Mouse (Mus musculus) right cerebral cortex, postnatal 36 days (tissue): ENCODE measurements around the gene Dmrt1.

ENCODE experiments used
- DNase-seq, 2 experiments: peaks; one replicate each; pipeline ENCODE4 v3.0.0; 2022; ENCODE audit warnings: low spot score in 2 of 2, mixed read lengths in 1 of 2

Dmrt1 gene

DNA sequence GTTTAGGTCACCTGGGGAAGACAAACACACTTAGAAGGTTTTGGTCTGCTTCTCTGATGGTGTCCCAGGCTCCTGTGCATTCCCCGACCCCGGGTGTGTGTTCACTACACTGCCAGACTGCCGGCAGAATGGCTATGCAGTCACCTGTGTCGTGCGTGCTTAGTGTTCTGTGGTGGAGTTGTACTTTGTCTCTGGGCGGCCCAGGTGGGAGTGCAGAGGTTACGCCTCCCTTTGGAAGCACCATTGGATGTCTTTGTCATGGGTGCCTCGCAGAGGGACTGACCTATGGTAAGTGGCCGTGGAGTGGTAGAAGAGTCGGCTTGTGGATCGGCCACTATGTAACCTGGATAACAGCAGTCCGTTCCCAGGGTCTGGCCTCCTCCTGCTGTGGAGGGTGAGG, 59.0 kb downstream of the Dmrt1 start:
- DNase-seq = no peak

DNA sequence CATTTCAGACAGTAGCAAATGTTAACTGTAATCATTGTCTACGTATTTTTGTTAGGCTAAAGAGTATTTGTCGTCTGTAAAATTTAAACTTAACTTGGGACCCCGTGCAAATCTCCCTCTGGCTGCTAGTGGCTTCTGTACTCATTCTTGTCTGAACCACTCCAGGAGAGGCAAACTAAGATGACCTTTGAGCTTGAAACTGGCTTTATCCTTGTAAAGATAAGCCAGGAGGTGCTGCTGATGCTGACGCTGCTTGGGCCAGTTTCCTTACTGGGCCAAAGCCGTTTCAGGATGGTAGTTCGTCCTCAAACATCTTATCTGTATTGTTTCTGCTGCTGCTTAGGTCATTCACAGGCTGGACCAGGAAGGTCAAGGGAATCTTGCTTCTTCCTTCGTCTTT, 64.4 kb downstream of the Dmrt1 start:
- no peak for DNase-seq

DNA sequence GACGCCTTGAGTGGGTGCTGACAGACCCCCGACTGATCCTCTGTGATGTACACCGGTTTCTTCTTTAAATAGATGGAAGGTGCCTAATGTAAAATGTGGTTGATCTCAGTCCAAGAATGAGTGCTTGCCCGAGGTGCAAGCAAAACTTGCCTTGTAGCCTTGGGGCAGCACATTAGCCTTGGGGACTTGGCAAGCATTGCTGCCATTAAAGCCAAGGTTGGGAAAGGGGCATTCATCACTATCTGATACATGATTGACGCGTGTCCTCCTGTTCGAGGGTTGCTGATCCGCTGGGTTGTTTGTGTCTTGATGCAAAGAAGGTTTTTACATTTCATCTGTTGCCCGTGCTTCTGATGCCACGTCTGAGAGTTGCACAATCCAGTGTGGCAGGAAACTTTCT, 69.0 kb downstream of the Dmrt1 start:
- no peak for DNase-seq

DNA sequence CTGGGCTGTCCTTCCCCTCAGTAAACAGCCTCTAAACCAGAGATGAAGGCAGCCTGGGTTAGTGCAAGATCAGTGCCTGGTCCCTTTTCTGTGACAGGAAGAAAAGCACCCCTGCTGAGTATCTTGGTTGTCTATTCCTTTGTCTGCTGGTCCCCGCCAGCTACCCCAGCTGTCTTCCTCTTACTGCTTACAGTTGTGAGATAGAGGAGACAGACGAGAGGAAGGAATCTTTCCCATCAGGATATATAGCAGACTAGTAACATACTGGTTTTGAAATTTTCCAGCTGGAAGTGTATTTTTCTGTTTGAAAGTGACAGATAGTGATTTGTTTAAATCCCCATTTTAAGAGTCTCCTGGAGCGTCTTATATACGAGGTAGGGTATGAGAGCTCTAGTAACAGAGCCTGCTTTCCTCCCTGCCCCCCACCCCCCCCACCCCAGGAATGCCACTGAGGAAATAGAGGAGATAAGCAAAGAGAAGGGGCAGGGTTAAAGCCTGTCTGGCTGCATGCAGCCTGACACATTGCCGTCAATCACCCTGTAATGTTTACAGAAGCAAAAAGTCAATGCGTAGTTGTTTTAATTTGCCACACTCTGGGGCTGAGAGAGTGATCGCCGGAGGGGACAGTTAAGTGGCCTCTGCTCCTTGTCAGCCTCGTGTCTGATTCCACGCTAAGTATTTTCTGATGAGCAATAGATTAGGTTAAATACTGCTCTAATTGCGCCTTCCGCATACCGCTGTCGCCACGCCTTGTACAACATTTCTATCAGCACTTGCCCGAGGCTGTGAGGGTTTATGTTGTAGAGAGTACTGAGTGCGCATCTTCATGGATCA, 69.8 kb downstream of the Dmrt1 start:
- DNase-seq = no peak

DNA sequence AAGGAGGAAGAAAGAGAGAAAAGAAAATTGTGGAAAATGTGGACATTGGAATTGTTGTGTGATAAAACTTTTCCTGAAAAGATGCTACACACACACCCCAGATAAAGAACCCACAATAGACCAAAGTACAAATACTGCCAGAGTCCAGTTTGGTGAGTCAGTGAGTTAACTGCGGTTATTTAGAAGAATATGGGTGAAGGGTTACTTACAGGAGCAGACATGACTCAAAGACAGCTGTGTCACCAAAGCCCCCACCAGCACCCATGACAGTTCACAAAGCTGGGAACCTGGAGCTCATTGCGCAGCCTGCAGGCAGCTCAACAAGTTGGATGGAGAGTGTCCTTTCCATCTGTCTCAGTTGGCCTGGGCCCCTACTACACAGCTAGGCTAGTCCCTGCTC, 72.9 kb downstream of the Dmrt1 start:
- DNase-seq = no peak

DNA sequence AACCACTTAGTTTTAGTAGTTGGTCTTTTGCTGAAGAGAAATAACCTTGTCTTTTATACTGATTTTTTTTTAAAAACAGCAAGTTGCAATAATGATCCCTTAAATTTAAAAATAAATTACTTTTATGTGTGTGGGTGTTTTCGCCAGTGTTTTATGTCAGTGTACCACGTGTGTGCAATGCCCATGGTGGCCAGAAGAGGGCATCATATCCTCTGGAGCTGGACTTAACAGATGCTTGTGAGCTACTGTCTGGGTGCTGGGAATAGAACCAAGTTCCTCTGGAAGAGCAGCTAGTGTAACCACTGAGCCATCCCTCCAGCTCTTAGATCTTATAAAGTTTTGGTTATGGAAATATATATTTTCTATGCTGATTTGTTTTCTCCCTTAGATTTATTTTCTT, 74.0 kb downstream of the Dmrt1 start:
- no peak for DNase-seq

DNA sequence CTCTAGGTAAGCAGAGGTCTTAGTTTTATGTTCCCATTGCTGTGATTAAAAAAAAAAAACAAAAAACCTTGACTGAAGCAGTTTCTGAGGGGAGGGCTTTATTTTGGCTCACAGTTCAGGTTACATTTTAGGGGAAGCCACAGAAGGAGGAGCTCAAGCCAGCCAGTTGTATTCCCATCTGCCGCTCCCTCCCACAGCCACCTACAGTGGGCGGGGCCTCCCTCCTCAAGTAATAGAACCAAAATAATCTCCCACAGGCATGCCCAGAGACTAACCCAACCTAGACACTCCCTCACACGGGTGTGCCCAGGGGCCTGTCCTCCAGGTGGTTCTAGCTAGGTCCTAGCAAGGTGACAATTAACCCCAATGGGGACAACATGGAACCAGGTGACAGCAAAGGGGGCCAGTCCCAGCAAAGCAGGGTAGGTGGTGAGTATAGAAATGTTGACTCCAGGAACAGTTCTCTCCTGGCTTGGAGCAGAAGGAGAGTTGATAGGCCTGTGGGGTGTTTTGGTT, 92.4 kb downstream of the Dmrt1 start:
- no peak for DNase-seq

DNA sequence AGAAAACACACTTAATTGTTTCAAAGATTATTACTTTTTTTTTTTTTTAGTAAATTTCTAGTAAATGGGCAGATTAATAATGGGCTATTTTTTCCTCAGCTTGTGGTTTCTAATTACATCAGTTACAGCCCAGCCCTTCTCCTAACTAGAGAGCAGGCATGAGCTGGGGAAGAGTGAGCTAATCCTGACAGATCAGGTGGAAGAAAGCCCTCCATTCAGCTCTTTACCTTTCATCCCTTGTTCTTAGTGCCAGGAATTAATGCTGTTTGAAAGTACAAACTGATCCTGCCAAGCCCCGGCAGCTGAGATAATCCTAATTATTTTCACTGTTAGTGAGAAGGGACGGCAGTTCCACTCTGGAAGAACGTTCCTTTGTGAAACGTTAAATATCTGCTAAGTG, 93.2 kb downstream of the Dmrt1 start:
- no peak for DNase-seq

DNA sequence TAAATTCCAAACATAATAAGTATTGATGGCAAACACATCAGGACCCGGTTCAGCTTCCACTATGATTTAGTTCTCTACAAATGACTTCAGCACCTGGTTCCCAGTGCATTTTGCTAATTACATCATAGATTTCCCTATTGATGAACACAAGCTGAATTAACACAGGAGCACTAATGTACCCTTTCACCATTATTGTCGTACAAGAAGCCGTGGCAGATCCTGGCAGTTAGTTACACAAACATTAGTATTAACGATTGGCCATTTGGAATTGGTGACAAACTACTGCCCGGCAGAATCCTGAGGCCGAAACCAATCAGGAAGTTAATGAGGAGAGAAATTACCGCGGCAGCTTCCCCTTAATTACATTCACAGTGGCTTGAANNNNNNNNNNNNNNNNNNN, 96.5 kb downstream of the Dmrt1 start:
- no peak for DNase-seq

DNA sequence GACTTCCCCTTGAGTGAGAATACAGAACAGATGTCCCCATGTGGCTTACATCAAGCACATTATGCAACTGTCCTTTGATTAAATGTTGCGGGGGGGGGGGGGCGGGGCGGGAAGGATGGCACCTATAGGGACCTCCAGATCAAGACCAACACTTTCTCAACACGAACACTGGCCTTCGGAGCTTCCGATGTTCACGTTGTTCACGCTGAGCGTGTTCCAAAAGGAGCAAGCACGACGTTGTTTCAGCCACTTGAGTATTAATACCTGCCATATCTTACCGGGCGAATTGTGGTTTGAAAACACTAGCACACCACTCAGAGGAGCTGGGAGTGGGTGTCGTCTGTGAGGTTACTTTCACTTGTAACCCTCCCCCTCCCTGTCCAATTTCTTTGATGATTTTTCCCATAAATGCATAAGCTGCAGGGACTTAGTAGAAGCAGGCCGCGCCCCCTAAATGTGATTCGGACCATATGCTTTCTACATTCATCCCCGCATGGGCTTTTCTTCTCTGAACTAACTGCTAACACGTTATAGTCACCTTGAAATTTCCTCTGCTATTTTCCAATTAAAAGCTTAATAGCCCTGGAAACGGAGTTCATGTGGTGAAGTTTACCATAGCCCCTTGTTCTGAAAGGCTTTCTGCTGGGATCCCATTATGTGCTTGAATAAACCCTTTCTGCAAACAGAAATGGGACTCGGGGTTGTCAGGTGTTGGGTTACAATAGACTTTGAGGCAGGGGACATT, 102.2 kb downstream of the Dmrt1 start:
- DNase-seq = no peak

DNA sequence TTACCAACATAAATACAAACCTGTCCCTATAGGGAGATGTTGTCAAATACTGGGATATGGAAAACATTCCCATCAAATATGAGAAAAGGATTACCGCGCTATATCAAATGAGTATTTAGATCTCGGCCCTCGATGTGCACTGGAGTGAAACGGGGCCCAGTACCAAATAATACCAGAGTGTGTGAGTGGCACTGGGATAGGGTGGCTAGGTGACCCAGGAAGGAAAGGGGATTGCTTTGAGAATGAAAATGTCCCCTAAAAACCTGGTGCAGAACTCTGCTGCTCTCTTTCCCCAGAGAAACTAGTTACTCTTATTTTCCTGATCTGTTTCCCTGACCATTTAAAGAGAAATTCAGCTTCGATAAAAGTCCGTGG, 102.8 kb downstream of the Dmrt1 start:
- no peak for DNase-seq

DNA sequence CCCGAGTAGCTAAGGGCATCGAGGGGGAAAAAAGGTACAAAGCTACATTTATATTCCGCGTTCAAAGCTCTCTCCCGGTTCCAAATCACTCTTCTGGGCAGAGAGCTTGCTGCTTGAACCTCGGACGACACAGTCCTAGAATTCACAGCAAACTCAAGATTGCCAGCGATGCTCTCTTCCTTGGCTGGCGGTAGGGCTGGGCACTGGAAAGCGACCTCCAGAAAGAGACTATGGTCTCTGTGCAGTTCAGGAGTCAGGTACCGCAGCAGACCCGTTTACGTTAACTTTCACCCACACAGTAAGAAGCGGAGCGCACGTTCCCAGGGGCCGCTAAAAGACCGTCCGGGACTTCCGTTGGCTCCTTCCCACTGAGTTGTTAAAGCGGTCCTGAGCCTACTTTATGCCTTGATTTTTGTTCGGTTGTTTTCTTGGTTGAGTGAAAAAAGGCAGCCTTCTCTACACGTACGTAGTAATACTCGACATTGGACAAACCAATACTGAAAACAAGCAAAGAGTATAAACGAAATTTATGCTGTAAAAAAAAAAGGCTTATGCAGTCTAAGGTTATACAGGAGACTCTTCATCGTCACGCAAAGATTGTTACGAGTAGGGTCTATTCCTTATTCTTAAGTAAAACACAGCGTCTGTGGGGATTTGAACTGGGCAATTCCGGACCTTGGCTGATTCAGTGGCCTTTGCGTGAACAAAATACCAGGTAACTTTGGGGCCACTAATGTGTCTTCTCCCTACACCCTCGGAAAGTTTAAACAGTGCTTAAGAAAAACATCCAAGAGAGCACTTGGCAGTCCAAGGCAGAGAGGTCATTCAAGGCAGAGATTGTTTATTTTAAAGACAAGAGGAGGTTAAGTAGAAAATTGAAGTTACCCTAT, 103.8 kb downstream of the Dmrt1 start:
- DNase-seq = no peak

DNA sequence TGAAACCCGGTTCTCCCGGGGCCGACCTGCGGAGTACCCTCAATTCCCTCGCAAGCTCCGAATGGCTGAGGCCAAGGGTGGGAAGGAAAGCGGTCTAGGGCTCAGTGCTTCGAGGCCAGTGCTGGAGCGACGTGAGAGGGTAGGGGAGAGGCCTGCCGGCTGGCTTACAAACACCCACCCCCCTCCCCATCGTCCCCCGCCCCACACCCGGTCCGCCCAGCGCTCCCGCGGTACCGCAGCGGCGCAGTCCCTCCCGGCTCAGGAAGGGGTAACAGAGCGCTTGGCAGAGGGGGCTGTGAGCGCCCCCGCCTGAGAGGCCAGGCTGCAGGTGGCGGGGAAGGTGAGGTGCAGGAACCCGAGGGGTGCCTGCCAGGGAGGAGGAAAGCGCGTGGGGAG, 104.6 kb downstream of the Dmrt1 start, which contains the start of gene Dmrt3:
Gene Dmrt3 (plus strand): TSS at position 287 of the 396 bp plus-strand sequence.
- DNase-seq = no peak

DNA sequence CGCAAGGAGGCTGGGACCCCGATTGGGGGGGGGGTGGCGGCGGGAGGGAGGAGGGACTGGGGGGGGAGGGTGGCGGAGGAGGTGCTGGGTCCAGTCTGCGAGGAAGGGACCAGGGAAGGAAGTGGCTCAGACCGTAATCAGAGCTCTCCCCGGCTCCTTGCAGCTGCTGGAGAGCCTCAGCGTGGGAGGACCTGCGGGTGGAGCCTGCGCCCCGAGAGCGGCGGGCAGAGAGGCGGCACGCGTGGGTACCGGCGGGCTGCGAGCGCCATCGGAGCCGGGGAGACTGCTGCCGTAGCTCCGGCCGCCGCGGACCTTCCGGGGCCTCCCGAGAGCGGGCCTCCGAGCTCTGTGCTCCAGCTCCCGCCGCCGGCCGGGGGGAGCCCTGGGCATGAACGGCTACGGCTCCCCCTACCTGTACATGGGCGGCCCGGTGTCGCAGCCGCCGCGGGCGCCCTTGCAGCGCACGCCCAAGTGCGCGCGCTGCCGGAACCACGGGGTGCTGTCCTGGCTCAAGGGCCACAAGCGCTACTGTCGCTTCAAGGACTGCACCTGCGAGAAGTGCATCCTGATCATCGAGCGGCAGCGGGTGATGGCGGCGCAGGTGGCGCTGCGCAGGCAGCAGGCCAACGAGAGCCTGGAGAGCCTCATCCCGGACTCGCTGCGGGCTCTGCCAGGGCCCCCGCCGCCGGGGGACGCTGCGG, 105.1 kb downstream of the Dmrt1 start:
- no peak for DNase-seq

DNA sequence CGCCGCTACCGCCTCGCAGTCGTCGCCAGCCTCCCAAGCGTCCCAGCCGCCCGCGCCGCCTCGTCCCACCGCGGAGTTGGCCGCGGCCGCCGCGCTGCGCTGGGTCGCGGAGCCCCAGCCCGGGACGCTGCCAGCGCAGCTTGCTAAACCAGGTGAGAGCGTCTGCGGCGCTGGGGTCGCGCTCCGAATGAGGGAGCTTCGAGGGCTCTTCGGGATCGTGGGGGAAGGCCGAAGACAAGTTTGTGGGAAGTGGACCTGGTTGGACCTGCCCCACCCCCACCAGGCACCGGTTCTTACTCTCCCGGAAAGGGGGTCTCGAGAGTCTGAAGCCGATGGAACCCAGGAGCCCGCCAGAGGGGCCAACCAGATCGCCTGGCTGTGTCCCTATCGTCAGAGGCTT, 105.7 kb downstream of the Dmrt1 start:
- no peak for DNase-seq

DNA sequence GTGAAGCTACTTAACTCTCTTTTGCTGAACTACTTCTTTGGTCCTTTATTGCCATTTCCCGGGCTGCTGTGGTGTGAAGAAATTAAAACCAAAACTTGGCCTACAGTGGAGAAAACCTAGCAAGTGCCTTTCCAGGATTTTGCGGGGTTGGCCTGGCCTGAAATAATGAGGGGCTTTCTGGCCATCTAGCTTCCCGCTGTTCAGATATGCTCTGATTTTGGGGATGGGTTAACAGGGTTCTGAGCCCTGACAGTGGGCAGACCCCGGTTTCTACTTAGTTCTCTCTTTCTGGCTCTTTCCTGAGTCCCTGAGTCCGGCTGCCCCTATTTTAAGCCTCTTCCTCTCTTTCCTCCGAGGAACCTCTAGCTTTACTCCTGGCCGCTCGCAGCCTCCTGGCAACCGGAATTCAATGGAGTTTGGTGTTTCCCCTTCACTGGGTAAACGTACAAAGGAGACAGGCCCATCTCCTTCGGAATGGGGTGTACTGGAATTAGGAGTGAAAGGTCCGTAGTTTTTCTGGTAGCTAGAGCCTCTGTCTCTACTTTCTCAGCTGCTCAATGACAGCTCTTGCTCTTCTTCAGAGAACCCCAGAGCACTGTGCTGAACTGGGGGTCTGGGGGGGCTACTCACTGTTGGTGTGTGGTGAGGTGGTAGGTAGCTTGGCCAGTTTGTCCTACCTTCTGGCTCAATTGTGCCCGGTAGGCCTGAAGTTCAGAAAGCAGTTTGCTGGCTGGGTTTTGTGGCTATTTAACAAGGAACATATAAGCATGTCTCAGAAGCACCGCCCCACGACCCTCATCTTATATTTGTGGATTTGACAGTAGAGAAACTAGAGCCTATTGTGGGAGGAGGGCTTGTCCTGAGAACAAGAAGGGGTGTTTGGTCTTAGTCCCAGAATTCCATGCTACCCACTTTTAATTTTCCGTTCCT, 106.7 kb downstream of the Dmrt1 start:
- no peak for DNase-seq

DNA sequence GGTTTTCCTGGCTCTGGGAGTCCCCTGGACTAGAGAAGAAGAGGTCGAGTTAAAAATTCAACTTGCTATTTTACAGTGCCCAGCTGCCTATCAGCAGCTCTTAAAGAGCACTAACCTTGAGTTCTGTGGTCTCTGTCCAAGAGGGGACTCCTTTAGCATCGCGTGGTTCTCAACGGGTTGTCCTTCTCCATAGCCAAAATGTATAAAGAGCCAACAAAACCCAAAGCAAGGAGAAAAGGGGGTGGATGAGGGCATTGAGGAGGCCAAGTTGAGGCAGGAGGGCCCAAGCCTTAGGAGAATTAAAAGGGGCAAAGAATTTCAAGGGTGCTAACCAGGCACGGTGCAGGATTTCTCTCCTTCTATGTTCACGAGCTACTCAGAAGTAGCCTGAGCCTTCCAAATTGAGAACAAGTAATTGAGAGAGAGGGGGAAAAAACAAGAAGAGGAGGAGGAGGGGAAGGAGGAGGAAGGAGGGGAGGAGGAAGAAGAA, 107.4 kb downstream of the Dmrt1 start:
- no peak for DNase-seq

DNA sequence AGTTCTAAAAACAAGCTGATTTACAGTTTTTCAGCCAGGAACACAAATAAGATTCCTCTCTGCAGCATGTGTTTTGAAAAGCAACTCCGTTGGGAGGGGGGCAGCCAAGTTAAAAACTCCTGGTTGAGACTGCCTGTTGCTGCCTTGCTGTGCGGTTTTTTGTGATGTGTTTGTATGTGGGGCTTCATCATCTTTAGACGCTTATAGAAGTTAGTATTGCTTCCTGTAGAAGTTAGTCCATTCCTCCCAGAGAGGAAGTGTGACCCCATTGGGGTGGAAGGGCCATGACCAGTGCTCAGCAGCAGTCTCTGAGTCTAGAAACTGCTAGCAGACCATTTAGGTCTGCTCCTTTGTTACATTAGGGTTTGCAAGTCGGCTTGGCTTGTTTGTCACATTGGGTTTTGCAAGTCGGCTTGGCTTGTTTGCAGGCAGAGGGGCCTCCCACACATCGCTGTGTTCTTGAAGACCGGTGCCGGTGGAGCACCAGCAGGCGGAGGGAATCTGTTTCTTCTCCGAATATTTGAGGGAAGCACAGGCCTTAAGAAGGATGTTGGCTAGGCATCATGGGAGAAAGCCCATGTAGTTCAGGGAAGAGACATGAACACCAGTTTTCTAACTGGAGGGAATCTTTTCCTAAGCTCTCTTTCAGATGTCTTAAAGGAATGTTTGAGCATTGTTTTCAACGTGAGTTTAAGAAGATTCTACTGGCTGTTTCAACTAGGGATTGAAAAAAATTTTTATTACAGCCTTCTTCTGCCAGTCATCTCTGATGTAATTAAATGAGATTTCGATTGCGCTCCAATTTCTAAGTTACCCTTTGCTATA, 108.3 kb downstream of the Dmrt1 start:
- no peak for DNase-seq

DNA sequence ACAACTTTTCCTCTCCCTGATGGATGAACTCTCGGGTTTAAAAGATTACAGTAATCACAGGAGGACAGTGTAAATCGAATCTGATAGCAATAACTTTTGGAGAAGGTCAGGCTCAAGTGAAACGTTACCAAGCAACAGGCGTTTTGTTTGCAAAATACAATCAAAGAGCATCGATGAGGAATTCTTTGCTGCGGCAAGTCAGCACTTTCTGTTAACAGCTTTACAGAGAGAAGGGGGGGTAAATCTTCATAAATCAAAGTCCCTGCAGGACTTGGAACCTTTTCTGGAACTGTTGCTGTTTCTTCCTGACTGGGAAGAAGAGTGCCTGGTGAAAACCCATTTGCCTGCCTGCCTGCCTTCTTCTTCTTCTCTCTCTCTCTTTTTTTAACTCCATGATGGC, 110.5 kb downstream of the Dmrt1 start:
- no peak for DNase-seq
